Mouse (Mus musculus) midbrain, embryonic 15.5 days (tissue): ENCODE measurements around the gene Trim33. TPM values are rescaled to one million over a fixed set of nuclear protein-coding genes. Genes with fewer than 3 reads are reported as not detected.
A peak's percentile ranks its signal among the peaks of the same experiment; 100 is the strongest.

Experiments used
- ATAC-seq: fragments of 200-750 bp; cut with Nextera tagmentation; replicated peaks from 2 replicates; pipeline ENCODE4 v1.8.0; 2017; ENCODE audit warnings: moderate TSS enrichment
- H3K27ac ChIP-seq: fragments of 300-500 bp; sonication (generic); 2 replicates; pipeline ENCODE4 v1.5.1; 2015; ENCODE audit warnings: mild to moderate bottlenecking, inconsistent platforms
- H3K27me3 ChIP-seq: fragments of 300-500 bp; sonication (generic); replicated peaks from 2 replicates; pipeline ENCODE4 v1.6.1; 2015; ENCODE audit warnings: inconsistent platforms
- H3K36me3 ChIP-seq: fragments of 300-500 bp; sonication (generic); replicated peaks from 2 replicates; pipeline ENCODE4 v1.6.1; 2015; ENCODE audit warnings: inconsistent platforms
- H3K4me1 ChIP-seq: fragments of 300-500 bp; sonication (generic); 2 replicates; pipeline ENCODE4 v1.6.1; 2015; ENCODE audit warnings: inconsistent platforms
- H3K4me2 ChIP-seq: fragments of 300-500 bp; sonication (generic); 2 replicates; pipeline ENCODE4 v1.6.1; 2015; ENCODE audit warnings: inconsistent platforms, mild to moderate bottlenecking, moderate library complexity
- H3K4me3 ChIP-seq: fragments of 300-500 bp; sonication (generic); 2 replicates; pipeline ENCODE4 v1.5.1; 2015; ENCODE audit warnings: mild to moderate bottlenecking, inconsistent platforms
- H3K9ac ChIP-seq: fragments of 300-500 bp; sonication (generic); 2 replicates; pipeline ENCODE4 v1.6.1; 2015; ENCODE audit warnings: mild to moderate bottlenecking, inconsistent platforms
- H3K9me3 ChIP-seq: fragments of 300-500 bp; sonication (generic); 2 replicates; pipeline ENCODE4 v1.6.1; 2016; ENCODE audit warnings: inconsistent platforms
- WGBS: fragments of 180-500 bp; shearing (Covaris S2); methylation state at CpG from one replicate; pipeline ENCODE4 v1.1.7; 2015; ENCODE audit warnings: mixed read lengths; 5-methylcytosine and 5-hydroxymethylcytosine counted together
- polyA plus RNA-seq: library from polyadenylated mRNA; unstranded; fragments of >200 nt; fragmentation: Nextera tagmentation; extraction: Ambion mirVana; gene quantifications from 2 replicates; pipeline ENCODE4 v1.2.1, GENCODE M21; 2015

Trim33 gene
- polyA plus RNA-seq, 1 experiment from 2014 or later: 33.7 TPM

DNA sequence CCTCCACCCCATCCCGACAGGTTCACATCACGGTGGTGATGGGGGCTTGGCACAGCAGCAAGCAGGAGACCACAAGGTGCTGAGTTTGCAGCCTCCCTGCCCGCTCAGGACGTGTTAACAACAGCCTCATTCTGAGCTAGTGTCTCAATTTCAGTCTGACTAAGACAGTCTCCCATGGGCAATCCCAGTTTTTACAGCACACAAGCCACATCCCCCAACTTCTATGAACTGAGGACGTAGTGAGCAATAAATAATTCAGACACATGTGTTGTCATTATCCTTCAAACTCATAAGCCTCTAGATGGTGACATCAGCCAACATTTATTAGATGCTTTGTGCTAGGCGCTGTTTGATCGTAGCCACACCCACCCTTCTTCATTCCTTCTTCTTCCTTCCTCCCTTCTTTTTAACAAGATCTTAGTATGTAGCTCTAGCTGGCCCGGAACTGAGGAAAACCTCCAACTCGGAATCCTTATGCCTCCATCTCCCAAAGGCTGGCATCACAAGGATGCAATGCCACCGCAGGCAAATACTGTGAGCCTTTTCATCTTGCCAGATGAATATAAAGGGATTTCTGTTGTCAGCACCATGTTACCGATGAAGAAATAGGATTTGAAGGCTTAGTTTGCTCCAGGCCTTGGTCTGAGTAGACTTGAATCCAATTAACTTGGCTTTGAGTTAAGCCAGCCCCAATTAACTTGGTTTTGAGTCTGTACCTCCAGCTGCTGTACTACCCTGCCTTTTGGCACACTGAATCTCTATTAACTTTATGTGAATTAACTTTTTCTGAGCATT is 88.3 kb downstream of the Trim33 start:
- no peaks in the 10 kb centered on the region for H3K27me3 ChIP-seq
- peak; percentile 63 for ATAC-seq
- 64% methylated on average over 11 of the region's 11 CpGs for WGBS
- no peaks in the 10 kb centered on the region for H3K36me3 ChIP-seq
- H3K27ac ChIP-seq: peak overlapping the region; percentile 16; the same call in 1 of the 2 replicates
- no peaks in the 10 kb centered on the region; the same call in 1 of the 2 replicates for H3K4me1 ChIP-seq
- no peak overlapping the region for H3K9ac ChIP-seq
- H3K9me3 ChIP-seq: no peaks in the 10 kb centered on the region
- H3K4me2 ChIP-seq: no peak overlapping the region
- H3K4me3 ChIP-seq: no peak overlapping the region

DNA sequence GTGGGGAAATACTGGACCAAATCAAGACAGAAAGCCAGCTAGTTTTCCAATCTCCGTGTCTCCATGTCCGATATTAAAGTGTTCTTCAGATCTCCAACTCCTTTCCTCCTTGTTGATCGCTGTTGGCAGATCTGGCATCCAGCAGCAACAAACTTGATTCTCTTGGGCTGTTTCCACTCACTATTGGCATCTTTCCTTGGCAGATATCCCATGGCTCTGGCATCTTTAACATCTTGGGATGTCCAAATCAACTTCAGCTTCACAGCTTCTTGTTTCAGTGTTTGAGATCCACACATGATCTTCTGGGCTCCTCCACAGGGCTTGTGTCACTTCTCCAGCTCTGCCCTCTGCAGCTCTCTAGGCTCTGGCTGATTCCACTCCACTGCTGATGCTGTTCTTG is 89.6 kb downstream of the Trim33 start:
- no peaks in the 10 kb centered on the region; the same call in 1 of the 2 replicates for H3K4me1 ChIP-seq
- no peaks in the 10 kb centered on the region for H3K36me3 ChIP-seq
- no peaks in the 10 kb centered on the region for H3K9me3 ChIP-seq
- H3K4me3 ChIP-seq: no peak overlapping the region
- no peak overlapping the region for H3K9ac ChIP-seq
- ATAC-seq: no peak
- H3K27ac ChIP-seq: no peak overlapping the region
- no peaks in the 10 kb centered on the region for H3K27me3 ChIP-seq
- 96% methylated on average over 3 of the region's 3 CpGs for WGBS
- H3K4me2 ChIP-seq: no peak overlapping the region

DNA sequence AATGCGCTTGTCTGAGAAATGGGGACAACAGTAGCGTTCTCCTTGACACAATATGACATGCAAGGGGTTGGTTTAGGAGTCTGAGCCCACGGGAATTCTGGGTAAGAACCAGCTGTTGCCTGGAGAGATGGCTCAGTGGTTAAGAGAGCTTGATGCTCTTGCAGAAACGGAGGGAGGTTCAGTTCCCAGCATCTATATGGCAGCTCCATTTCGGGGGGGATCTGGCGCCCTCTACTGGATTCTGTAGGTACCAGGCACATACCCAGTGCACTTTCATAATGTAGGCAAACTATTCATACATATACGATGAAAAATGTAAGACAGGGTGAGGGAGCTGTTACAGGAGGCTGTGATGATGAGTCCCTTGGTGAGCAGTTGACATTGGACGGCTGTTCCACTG is 94.9 kb downstream of the Trim33 start:
- no peak overlapping the region for H3K4me3 ChIP-seq

DNA sequence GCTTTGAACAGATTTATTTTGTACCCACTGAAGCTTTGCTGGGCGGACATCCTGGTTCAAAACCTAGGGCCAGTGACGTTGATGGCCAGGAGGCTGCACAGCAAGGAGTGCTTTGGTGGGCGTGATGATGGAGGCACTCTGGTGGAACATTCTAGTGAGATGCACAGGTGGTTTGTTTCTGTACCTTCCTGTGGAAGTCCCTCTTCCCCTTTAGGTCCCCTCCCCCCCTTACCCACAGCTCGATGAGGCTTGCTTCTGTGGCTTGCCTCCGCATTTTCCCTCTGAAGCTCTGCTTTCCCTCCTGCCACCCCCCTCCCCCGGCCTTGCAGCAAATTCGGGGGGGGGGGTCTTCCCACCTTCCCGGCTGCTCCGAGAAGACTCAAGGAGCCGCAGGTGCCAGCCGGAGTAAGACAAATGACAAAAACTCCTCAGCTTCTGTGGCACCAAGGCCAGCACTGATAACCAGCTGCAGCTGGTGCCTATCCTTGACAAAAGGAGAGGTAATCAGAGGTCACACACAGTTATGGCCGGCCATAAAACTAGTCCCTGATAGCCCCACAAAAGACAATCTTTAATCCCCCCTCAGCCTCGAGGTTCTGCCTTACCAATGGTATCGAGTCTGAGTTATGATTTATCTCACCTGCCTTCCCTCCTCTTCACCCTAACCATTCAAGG is 96.2 kb downstream of the Trim33 start:
- Histone ChIP-seq H3K27ac (no peak overlapping the region), H3K27me3 (no peaks in the 10 kb centered on the region), H3K9me3 (no peaks in the 10 kb centered on the region), H3K4me3 (no peak overlapping the region), H3K9ac (no peak overlapping the region), H3K4me2 (no peak overlapping the region), H3K36me3 (no peaks in the 10 kb centered on the region), H3K4me1 (no peaks in the 10 kb centered on the region)
- ATAC-seq: no peak
- 71% methylated on average over 14 of the region's 14 CpGs for WGBS

More for the DNA sequence above, 94.9 kb downstream of the Trim33 start:
- H3K36me3 ChIP-seq: no peaks in the 10 kb centered on the region
- no peaks in the 10 kb centered on the region for H3K4me1 ChIP-seq
- no peak overlapping the region for H3K4me2 ChIP-seq
- WGBS: 31% methylated on average over 8 of the region's 8 CpGs
- H3K9ac ChIP-seq: no peak overlapping the region
- H3K9me3 ChIP-seq: no peaks in the 10 kb centered on the region
- ATAC-seq: no peak
- H3K27me3 ChIP-seq: no peaks in the 10 kb centered on the region
- no peak overlapping the region for H3K27ac ChIP-seq

DNA sequence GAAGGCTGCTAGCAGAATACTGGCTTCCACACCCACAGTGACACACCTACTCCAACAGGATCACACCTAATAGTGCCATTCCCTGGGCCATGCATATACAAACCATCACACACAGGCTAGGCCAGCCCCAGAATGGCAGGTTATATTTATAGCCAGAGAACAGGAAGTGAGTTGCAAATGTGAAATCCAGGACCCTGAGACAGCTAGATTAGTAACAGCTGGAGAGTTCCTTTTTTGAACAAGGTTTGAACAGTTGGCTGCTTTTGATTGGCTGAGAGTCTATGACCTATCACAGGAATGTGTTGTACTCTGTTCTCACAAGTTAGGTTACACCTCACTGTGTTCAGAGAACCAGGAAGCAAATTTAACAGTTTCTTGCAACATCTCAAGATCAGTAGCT is 98.9 kb downstream of the Trim33 start:
- no peaks in the 10 kb centered on the region for H3K27me3 ChIP-seq
- H3K4me2 ChIP-seq: no peak overlapping the region
- no peak overlapping the region for H3K4me3 ChIP-seq
- no peaks in the 10 kb centered on the region for H3K9me3 ChIP-seq
- no peaks in the 10 kb centered on the region for H3K4me1 ChIP-seq
- H3K36me3 ChIP-seq: no peaks in the 10 kb centered on the region
- no peak overlapping the region for H3K27ac ChIP-seq
- ATAC-seq: no peak
- no peak overlapping the region for H3K9ac ChIP-seq

DNA sequence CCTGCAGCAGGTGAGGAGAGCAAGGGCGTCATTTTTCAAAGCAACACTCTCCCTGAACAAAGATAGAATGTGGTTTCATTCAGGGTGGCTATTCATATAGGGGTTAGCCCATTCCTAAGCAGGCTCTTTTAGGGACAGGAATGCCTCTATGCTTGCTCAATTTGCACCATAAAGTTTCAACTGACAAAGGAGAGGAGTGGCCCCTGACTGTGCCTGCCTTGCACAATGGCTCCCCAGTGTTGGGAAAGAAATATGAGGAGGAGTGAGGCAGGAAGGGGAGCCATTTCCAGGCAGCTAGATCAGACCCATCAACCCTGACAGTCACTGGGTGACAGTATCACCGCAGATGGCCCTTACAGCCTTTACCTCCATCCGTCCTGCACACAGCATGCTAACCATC is 100.3 kb downstream of the Trim33 start:
- no peak overlapping the region for H3K4me3 ChIP-seq
- H3K36me3 ChIP-seq: no peaks in the 10 kb centered on the region
- no peaks in the 10 kb centered on the region for H3K9me3 ChIP-seq
- no peaks in the 10 kb centered on the region for H3K4me1 ChIP-seq
- ATAC-seq: no peak
- H3K27me3 ChIP-seq: no peaks in the 10 kb centered on the region
- WGBS: 60% methylated on average over 3 of the region's 3 CpGs
- no peak overlapping the region for H3K27ac ChIP-seq
- H3K9ac ChIP-seq: no peak overlapping the region
- no peak overlapping the region for H3K4me2 ChIP-seq

DNA sequence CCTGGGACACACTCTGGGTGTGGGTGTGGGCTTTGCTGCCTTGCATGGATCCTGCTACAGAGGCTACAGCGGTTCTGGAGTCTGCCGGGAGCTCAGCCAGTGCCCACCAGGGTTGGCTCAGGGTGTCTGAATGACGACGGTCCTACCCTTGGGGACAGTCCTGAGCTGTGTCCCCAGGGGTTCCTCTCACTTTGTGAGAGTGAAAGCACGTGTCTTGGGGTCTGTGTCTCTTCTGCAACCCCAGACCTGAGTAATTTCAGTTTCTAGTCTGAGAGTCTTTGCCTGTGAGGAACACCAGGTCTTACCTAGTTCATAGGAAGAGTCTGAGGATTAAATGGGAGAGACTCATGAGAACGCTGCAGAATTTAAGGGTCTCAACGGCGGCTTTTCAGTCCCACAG is 101.7 kb downstream of the Trim33 start:
- no peak overlapping the region for H3K4me2 ChIP-seq
- no peaks in the 10 kb centered on the region for H3K27me3 ChIP-seq
- H3K4me3 ChIP-seq: no peak overlapping the region
- H3K27ac ChIP-seq: no peak overlapping the region
- H3K4me1 ChIP-seq: no peaks in the 10 kb centered on the region
- H3K9ac ChIP-seq: no peak overlapping the region
- H3K9me3 ChIP-seq: no peaks in the 10 kb centered on the region
- WGBS: 84% methylated on average over 8 of the region's 8 CpGs
- H3K36me3 ChIP-seq: no peaks in the 10 kb centered on the region
- no peak for ATAC-seq

DNA sequence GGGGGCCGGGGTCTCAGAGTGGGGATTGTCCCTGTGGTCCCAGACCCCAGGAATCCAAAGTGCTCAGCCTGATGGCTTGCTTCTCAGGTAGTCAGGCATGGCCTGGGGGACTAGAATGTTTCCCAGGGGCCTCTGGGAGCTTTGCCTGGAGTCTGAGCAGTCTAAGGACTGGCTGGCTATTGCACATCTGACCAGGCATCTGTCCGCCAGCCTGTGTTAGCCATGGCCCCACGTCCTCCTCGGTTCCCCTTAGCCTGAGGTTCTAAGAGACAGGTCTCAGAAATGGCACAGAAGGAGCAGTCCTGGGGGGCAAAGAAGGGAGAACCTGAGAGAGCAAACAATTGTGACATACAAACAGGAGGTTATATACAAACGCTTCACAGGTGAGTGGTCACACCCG is 102.3 kb downstream of the Trim33 start:
- Histone ChIP-seq H3K36me3 (no peaks in the 10 kb centered on the region), H3K4me2 (no peak overlapping the region), H3K4me1 (no peaks in the 10 kb centered on the region), H3K9me3 (no peaks in the 10 kb centered on the region), H3K9ac (no peak overlapping the region), H3K27ac (no peak overlapping the region), H3K4me3 (no peak overlapping the region), H3K27me3 (no peaks in the 10 kb centered on the region)
- ATAC-seq: no peak
- 96% methylated on average over 6 of the region's 6 CpGs for WGBS

DNA sequence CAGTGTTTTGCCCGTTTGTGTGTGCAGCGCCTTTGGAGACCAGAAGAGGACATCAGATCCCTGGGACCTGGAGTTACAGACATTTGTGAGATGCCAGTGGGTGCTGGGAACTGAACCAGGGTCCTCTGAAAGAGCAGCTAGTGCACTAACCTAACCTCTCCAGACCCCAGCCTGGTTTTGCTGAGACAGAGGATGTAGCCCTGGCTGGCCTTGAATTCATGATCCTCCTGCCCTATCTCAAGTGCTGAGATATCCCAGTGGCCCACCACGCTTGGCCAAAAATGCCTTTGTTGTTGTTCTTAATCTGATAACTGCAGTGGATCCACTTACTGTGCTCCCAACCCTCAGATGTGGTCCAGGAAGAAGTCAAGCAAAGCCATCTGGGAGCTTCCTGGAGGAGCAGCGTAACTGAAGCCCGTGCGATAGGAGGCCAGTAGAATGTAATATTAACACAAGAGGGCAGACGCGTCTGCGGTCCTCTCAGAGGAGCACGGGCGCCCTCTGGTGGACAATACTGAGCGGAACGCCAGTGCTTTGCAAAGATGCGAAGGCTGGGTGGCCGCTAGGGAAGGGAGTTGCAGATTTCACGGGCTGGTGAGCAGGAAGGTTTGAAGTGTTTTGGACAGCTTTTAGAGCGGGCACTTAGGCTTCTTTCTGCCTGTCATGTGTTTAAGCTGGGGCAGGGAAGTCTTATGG is 103.9 kb downstream of the Trim33 start:
- no peaks in the 10 kb centered on the region for H3K9me3 ChIP-seq
- H3K4me1 ChIP-seq: no peaks in the 10 kb centered on the region
- no peaks in the 10 kb centered on the region for H3K36me3 ChIP-seq
- H3K9ac ChIP-seq: no peak overlapping the region
- H3K27ac ChIP-seq: no peak overlapping the region
- H3K4me3 ChIP-seq: no peak overlapping the region
- peak overlapping the region; percentile 15; the same call in 1 of the 2 replicates for H3K4me2 ChIP-seq
- H3K27me3 ChIP-seq: no peaks in the 10 kb centered on the region
- peak; percentile 80 for ATAC-seq
- WGBS: 18% methylated on average over 17 of the region's 17 CpGs

DNA sequence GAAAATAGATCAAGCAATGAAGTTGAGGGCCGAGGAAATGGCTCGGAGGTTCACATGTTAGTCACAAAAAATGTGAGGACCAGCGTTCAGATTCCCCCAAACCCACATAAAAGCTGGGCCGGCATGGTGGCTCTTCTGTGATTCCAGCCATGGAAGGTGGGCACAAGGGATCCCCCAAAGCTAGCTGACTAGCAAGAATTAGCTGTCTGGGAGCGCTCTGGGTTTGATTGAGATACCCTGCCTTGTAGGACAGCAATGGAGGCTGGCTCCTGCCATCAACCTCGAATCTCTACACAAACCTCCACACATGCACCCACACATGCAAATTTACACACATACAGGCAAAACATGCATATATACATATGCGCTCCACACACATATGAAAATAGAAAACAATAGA is 105.4 kb downstream of the Trim33 start:
- H3K9me3 ChIP-seq: no peaks in the 10 kb centered on the region
- H3K9ac ChIP-seq: no peak overlapping the region
- H3K4me3 ChIP-seq: no peak overlapping the region
- H3K4me2 ChIP-seq: no peak overlapping the region
- no peaks in the 10 kb centered on the region for H3K36me3 ChIP-seq
- H3K27me3 ChIP-seq: no peaks in the 10 kb centered on the region
- 90% methylated on average over 7 of the region's 7 CpGs for WGBS
- no peak for ATAC-seq
- no peak overlapping the region for H3K27ac ChIP-seq
- no peaks in the 10 kb centered on the region for H3K4me1 ChIP-seq

DNA sequence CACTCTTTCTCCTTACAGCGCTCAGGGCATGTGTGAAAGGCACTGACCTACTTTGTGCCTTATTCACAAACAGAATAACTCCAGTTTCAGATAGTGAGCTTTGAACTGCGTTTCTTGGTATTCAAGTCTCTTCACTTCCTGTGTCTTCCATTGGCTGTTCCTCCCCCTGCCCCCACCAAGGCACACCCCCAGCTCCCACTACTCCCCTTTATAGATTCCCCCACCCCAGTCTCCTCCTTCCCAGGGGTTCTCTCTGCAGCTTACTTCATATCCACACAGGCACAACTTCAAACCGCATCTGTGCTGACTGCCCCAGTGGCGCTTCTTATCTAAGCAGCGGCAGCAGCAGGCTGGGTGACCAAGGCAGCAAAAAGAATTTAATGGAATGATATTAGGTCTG is 105.9 kb downstream of the Trim33 start:
- Histone ChIP-seq H3K27me3 (no peaks in the 10 kb centered on the region), H3K4me1 (no peaks in the 10 kb centered on the region), H3K9ac (no peak overlapping the region), H3K4me2 (no peak overlapping the region), H3K36me3 (no peaks in the 10 kb centered on the region), H3K4me3 (no peak overlapping the region), H3K27ac (no peak overlapping the region), H3K9me3 (no peaks in the 10 kb centered on the region)
- 74% methylated on average over 5 of the region's 5 CpGs for WGBS
- ATAC-seq: no peak

DNA sequence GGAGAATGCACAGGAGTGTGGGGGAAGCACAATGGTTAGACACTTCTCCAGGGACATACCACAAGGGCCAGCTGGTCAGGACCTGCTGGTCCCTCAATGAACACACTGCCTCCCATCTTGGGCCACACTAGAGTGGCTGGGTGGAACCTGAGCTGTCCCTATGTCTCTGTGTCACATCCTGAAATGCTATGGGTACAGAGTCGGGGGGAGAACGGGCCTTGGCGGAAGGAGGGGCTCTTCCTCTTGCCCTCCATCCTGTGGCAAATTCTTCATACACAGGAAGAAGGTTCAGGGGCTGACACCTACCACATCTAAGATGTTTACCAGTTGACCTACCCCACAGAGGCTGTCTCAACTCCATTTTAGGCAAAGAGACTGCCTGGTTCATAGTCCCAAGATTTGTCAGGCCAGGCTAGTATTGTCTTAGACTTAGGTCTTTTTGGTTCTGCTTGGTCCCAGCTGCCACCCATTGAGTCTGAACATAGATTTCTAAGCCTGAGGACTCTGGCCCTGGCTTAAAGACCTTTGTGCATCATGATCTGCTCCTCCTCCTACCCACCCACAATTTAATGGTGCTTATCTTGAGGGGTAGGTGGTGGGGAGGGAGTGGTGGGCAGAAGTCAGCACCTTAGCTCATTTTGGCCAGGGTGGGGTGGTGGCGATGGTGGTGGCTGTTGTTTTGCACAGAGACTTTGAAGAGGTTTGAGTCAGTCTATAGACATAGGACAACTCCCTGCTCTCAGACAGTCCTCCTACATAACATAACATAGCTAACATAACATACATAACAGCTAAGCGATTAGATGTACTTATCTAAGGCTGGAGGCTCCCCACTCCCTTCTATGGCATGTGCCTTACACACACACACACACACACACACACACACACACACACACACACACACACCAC is 106.5 kb downstream of the Trim33 start:
- Histone ChIP-seq H3K4me2 (no peak overlapping the region), H3K4me3 (no peak overlapping the region), H3K9me3 (no peaks in the 10 kb centered on the region), H3K4me1 (no peaks in the 10 kb centered on the region), H3K27me3 (no peaks in the 10 kb centered on the region), H3K36me3 (no peaks in the 10 kb centered on the region), H3K27ac (no peak overlapping the region), H3K9ac (no peak overlapping the region)
- no peak for ATAC-seq
- 86% methylated on average over 5 of the region's 5 CpGs for WGBS
